Mouse (Mus musculus) thymus, adult 2 months (tissue): ENCODE data around the gene Zfyve16. TPM values are rescaled to one million over a fixed set of nuclear protein-coding genes. Genes with fewer than 3 reads are reported as not detected.

Source experiments
- DNase-seq: peaks from one replicate; pipeline ENCODE4 v3.0.0; 2021
- H3K27ac ChIP-seq: fragments of 200-500 bp; 2 replicates; pipeline ENCODE4 v1.5.1; 2012; ENCODE audit warnings: low read length, control low read depth; ENCODE audit not compliant: control insufficient read depth, insufficient read depth
- H3K27me3 ChIP-seq: fragments of 200-500 bp; 2 replicates; pipeline ENCODE4 v1.6.1; 2012; ENCODE audit warnings: mild to moderate bottlenecking, low read length, moderate library complexity, mixed read lengths; ENCODE audit not compliant: control insufficient read depth, insufficient read depth
- H3K36me3 ChIP-seq: fragments of 200-500 bp; 2 replicates; pipeline ENCODE4 v1.6.1; 2012; ENCODE audit warnings: mild to moderate bottlenecking, low read length, moderate library complexity; ENCODE audit not compliant: control insufficient read depth, insufficient read depth
- H3K4me1 ChIP-seq: fragments of 200-500 bp; replicated peaks from 2 replicates; pipeline ENCODE4 v1.6.1; 2012; ENCODE audit warnings: low read length; ENCODE audit not compliant: control insufficient read depth, insufficient read depth
- H3K4me3 ChIP-seq: fragments of 200-500 bp; 2 replicates; pipeline ENCODE4 v1.5.1; 2012; ENCODE audit warnings: mild to moderate bottlenecking, low read length, control low read depth, moderate library complexity; ENCODE audit not compliant: control insufficient read depth, insufficient read depth
- CTCF ChIP-seq: fragments of 200-500 bp; IDR thresholded peaks from 2 replicates; pipeline ENCODE4 v1.5.1; 2012; ENCODE audit warnings: mild to moderate bottlenecking, control low read depth, low read length, moderate library complexity, borderline replicate concordance; ENCODE audit not compliant: control insufficient read depth, poor library complexity, insufficient read depth; ENCODE audit errors: extremely low read depth
- POLR2A ChIP-seq: fragments of 200-500 bp; IDR thresholded peaks from 2 replicates; pipeline ENCODE4 v1.6.1; 2012; ENCODE audit warnings: mild to moderate bottlenecking, low read length, control low read depth, moderate library complexity; ENCODE audit not compliant: control insufficient read depth, poor library complexity, insufficient read depth; ENCODE audit errors: extremely low read depth
- WGBS: fragments of 180-500 bp; shearing (Covaris S2); methylation state at CpG from one replicate; pipeline ENCODE4 v1.1.7; 2018; 5-methylcytosine and 5-hydroxymethylcytosine counted together
- polyA plus RNA-seq: library from polyadenylated mRNA; depleted of rRNA; stranded (reverse); fragments of >200 nt; gene quantifications from 2 replicates; pipeline ENCODE4 v1.2.3, GENCODE M21; 2012

Zfyve16 gene
- polyA plus RNA-seq, 1 experiment: 3.9 TPM

GRCm38 (mm10) chr13:92483348-92483747, 47.3 kb downstream of the Zfyve16 start:
- H3K4me1 ChIP-seq: no peaks in the 10 kb centered on the region
- H3K36me3 ChIP-seq: no peaks in the 10 kb centered on the region
- 6% methylated on average over 3 of the region's 3 CpGs for WGBS
- no peak overlapping the region for H3K27ac ChIP-seq
- no peak overlapping the region for H3K4me3 ChIP-seq
- peak; percentile 59 for DNase-seq
- TF ChIP-seq POLR2A: no peak
- TF ChIP-seq CTCF: peak; percentile 18; the same call in 1 of the 2 replicates
- H3K27me3 ChIP-seq: no peaks in the 10 kb centered on the region

GRCm38 (mm10) chr13:92470151-92470550, 60.5 kb downstream of the Zfyve16 start:
- DNase-seq: no peak
- Histone ChIP-seq H3K4me1 (no peaks in the 10 kb centered on the region), H3K36me3 (no peaks in the 10 kb centered on the region), H3K27ac (no peak overlapping the region), H3K27me3 (no peaks in the 10 kb centered on the region), H3K4me3 (no peak overlapping the region)
- no peak for TF ChIP-seq POLR2A
- no peak for TF ChIP-seq CTCF
- 98% methylated on average over 2 of the region's 2 CpGs for WGBS

GRCm38 (mm10) chr13:92469381-92469780, 61.3 kb downstream of the Zfyve16 start:
- 86% methylated on average over 2 of the region's 2 CpGs for WGBS
- Histone ChIP-seq H3K27ac (no peak overlapping the region), H3K27me3 (no peaks in the 10 kb centered on the region), H3K4me1 (no peaks in the 10 kb centered on the region), H3K36me3 (no peaks in the 10 kb centered on the region), H3K4me3 (no peak overlapping the region)
- TF ChIP-seq CTCF: no peak
- TF ChIP-seq POLR2A: no peak
- DNase-seq: no peak

GRCm38 (mm10) chr13:92467891-92468290, 62.8 kb downstream of the Zfyve16 start:
- Histone ChIP-seq H3K27ac (no peak overlapping the region), H3K27me3 (no peaks in the 10 kb centered on the region), H3K36me3 (no peaks in the 10 kb centered on the region), H3K4me3 (no peak overlapping the region), H3K4me1 (no peaks in the 10 kb centered on the region)
- TF ChIP-seq POLR2A (no peak), CTCF (no peak)
- no peak for DNase-seq
- 94% methylated on average over 9 of the region's 9 CpGs for WGBS

GRCm38 (mm10) chr13:92464698-92465097, 66.0 kb downstream of the Zfyve16 start:
- H3K36me3 ChIP-seq: no peaks in the 10 kb centered on the region
- H3K27me3 ChIP-seq: no peaks in the 10 kb centered on the region
- TF ChIP-seq CTCF: no peak
- TF ChIP-seq POLR2A: no peak
- no peak overlapping the region for H3K27ac ChIP-seq
- H3K4me1 ChIP-seq: no peaks in the 10 kb centered on the region
- DNase-seq: no peak
- no peak overlapping the region for H3K4me3 ChIP-seq
- WGBS: 93% methylated on average over 3 of the region's 3 CpGs

- DNase-seq: no peak
- no peaks in the 10 kb centered on the region for H3K4me1 ChIP-seq
- H3K36me3 ChIP-seq: no peaks in the 10 kb centered on the region
- no peak for TF ChIP-seq CTCF
- TF ChIP-seq POLR2A: no peak
- H3K4me3 ChIP-seq: no peak overlapping the region
- H3K27me3 ChIP-seq: no peaks in the 10 kb centered on the region
- H3K27ac ChIP-seq: no peak overlapping the region
- WGBS: 94% methylated on average over 7 of the region's 7 CpGs
Observed at GRCm38 (mm10) chr13:92446872-92447271, 83.8 kb downstream of the Zfyve16 start.

- no peak for DNase-seq
- no peak overlapping the region for H3K4me3 ChIP-seq
- 93% methylated on average over 13 of the region's 13 CpGs for WGBS
- H3K27ac ChIP-seq: no peak overlapping the region
- H3K36me3 ChIP-seq: no peaks in the 10 kb centered on the region
- no peak for TF ChIP-seq CTCF
- H3K4me1 ChIP-seq: no peaks in the 10 kb centered on the region
- no peaks in the 10 kb centered on the region for H3K27me3 ChIP-seq
Observed at GRCm38 (mm10) chr13:92440286-92440685, 90.4 kb downstream of the Zfyve16 start.
